Mouse (Mus musculus): ENCODE results near the gene Adam29. TPM values are rescaled to one million over a fixed set of nuclear protein-coding genes. Genes with fewer than 3 reads are reported as not detected.

Gene Adam29
- total RNA-seq (2012; rRNA removed) (not detected in 2 replicates), polyA plus RNA-seq (2012; ENCODE audit: insufficient read depth in 1 of 2, insufficient read length in 2 of 2, low read depth in 1 of 2, low replicate concordance in 2 of 2, missing spikeins in 1 of 2) (not detected)

DNA sequence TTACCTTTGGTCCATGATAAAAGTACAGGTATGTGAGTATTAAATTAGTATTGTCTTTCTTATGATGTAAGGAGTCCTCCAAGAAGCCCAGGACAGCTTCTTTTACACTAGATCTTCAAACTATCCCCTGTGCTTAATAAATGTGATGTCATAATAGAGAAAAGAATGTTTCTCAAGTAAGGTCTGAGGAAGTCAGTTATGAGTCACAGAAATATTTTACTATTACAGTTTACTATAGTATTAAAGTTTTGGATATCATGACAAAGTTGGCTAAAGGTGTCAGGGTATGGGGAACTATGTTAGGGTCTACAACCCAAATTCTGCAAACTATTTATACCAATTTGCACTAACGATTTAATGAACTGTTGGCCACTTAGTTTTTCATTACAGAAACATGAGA is at the start of gene Adam29:
TSS of gene Adam29 (minus strand) at position 101 of the 400 bp plus-strand sequence.
- H3K27me3 ChIP-seq (ENCODE audit: control insufficient read depth in 1 of 2, insufficient read depth in 2 of 2, low read length in 2 of 2): no peaks in the 10 kb centered on the region
- no peaks in the 10 kb centered on the region for H3K79me2 ChIP-seq (ENCODE audit: control insufficient read depth, insufficient read depth, low read length, poor library complexity)
- H3K36me3 ChIP-seq (ENCODE audit: control insufficient read depth in 1 of 2, insufficient read depth in 2 of 2, low read length in 2 of 2): no peaks in the 10 kb centered on the region
- TF ChIP-seq JUND (IDR thresholded peaks at IDR 0.05; ENCODE audit: low read depth, low read length) (no peak), ELF1 (IDR thresholded peaks at IDR 0.05; ENCODE audit: low read depth, low read length) (no peak), MYB (IDR thresholded peaks at IDR 0.05; ENCODE audit: low read depth, low read length) (no peak), ZKSCAN1 (IDR thresholded peaks at IDR 0.05; ENCODE audit: low read depth, low read length) (no peak), USF1 (IDR thresholded peaks at IDR 0.05; ENCODE audit: low read depth, low read length) (no peak), RAD21 (IDR thresholded peaks at IDR 0.05; ENCODE audit: low read depth, low read length) (no peak), TAL1 (IDR thresholded peaks at IDR 0.05; ENCODE audit: low read length) (no peak), POLR2AphosphoS5 (IDR thresholded peaks at IDR 0.05; ENCODE audit: borderline replicate concordance, low read depth, low read length) (no peak), SIN3A (IDR thresholded peaks at IDR 0.05; ENCODE audit: low read length) (no peak), MYC (IDR thresholded peaks at IDR 0.05; ENCODE audit: low read depth, low read length) (no peak), MAX (IDR thresholded peaks at IDR 0.05; ENCODE audit: low read length) (no peak), HCFC1 (IDR thresholded peaks at IDR 0.05; ENCODE audit: low read depth, low read length) (no peak), TCF12 (IDR thresholded peaks at IDR 0.05; ENCODE audit: low read depth, low read length) (no peak), MEF2A (IDR thresholded peaks at IDR 0.05; ENCODE audit: extremely low read depth, insufficient replicate concordance, low read depth, low read length, poor library complexity, severe bottlenecking) (no peak), NELFE (IDR thresholded peaks at IDR 0.05; ENCODE audit: low read depth, low read length) (no peak), TBP (IDR thresholded peaks at IDR 0.05; ENCODE audit: low read depth, low read length) (no peak), BHLHE40 (IDR thresholded peaks at IDR 0.05; ENCODE audit: borderline replicate concordance, low read depth, low read length) (no peak), CTCF (IDR thresholded peaks at IDR 0.05 in 2 of 3, conservative IDR thresholded peaks at IDR 0.05 in 1 of 3; ENCODE audit: control insufficient read depth in 1 of 3, insufficient read depth in 1 of 3, low read depth in 2 of 3, low read length in 3 of 3, poor library complexity in 1 of 3, severe bottlenecking in 1 of 3) (no peak)
- no peak within 1 kb of the TSS for H3K9ac ChIP-seq (ENCODE audit: control insufficient read depth, low read depth, low read length, poor library complexity, severe bottlenecking)
- H3K4me1 ChIP-seq (ENCODE audit: control insufficient read depth in 1 of 2, insufficient read depth in 2 of 2, low read length in 2 of 2): no peaks in the 10 kb centered on the region
- no peaks in the 10 kb centered on the region for H3K9me3 ChIP-seq (replicated peaks; ENCODE audit: insufficient read depth, low read length)
- no peak within 1 kb of the TSS for H3K27ac ChIP-seq (ENCODE audit: control insufficient read depth, low read depth, low read length)
- no peak within 1 kb of the TSS for H3K4me3 ChIP-seq (ENCODE audit: control insufficient read depth in 1 of 2, insufficient read depth in 1 of 2, low read depth in 2 of 2, low read length in 2 of 2)
- DNase-seq (ENCODE audit: low read depth, low spot score): no peak

DNA sequence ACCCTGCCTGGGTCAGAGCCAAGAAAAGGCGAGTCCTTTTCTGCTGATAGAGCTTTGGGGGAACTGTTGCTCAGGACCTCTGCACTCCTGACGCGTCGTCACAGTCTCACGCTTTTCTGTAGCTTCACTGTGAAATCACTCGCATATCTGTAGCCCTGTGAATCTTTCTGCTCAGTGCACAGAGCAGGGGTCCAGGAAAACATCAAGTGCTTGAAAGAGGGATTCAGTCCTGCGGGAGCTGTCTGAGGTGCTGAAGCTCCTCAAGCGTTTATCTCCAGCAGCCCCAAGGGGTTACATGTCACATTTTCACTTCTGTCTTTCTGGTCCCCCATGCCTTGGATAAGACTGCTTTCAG is 33.8 kb upstream of the Adam29 start:
- H3K27me3 ChIP-seq (ENCODE audit: control insufficient read depth in 1 of 2, insufficient read depth in 2 of 2, low read length in 2 of 2): no peaks in the 10 kb centered on the region
- TF ChIP-seq SMC3 (IDR thresholded peaks at IDR 0.05; ENCODE audit: low read depth, low read length): no peak
- no peak for TF ChIP-seq ZMIZ1 (IDR thresholded peaks at IDR 0.05; ENCODE audit: low read depth, low read length)
- TF ChIP-seq NRF1 (IDR thresholded peaks at IDR 0.05; ENCODE audit: insufficient read depth, low read depth, low read length, poor library complexity, severe bottlenecking): no peak
- no peak for TF ChIP-seq EP300 (IDR thresholded peaks at IDR 0.05; ENCODE audit: low read depth in 1 of 2, low read length in 2 of 2)
- no peak for TF ChIP-seq TAL1 (IDR thresholded peaks at IDR 0.05; ENCODE audit: low read length)
- no peak for TF ChIP-seq CTCF (IDR thresholded peaks at IDR 0.05 in 2 of 3, conservative IDR thresholded peaks at IDR 0.05 in 1 of 3; ENCODE audit: control insufficient read depth in 1 of 3, insufficient read depth in 1 of 3, low read depth in 2 of 3, low read length in 3 of 3, poor library complexity in 1 of 3, severe bottlenecking in 1 of 3)
- TF ChIP-seq SIN3A (IDR thresholded peaks at IDR 0.05; ENCODE audit: low read length): no peak
- TF ChIP-seq POLR2A (IDR thresholded peaks at IDR 0.05; ENCODE audit: control insufficient read depth in 1 of 2, insufficient read depth in 1 of 2, low read depth in 1 of 2, low read length in 2 of 2, poor library complexity in 1 of 2): no peak
- peak; percentile 34 for DNase-seq (ENCODE audit: low read depth, low spot score)
- H3K36me3 ChIP-seq (ENCODE audit: control insufficient read depth in 1 of 2, insufficient read depth in 2 of 2, low read length in 2 of 2): no peaks in the 10 kb centered on the region
- H3K9me3 ChIP-seq (replicated peaks; ENCODE audit: insufficient read depth, low read length): no peaks in the 10 kb centered on the region
- H3K4me1 ChIP-seq (ENCODE audit: control insufficient read depth in 1 of 2, insufficient read depth in 2 of 2, low read length in 2 of 2): no peaks in the 10 kb centered on the region
- H3K79me2 ChIP-seq (ENCODE audit: control insufficient read depth, insufficient read depth, low read length, poor library complexity): no peaks in the 10 kb centered on the region
- H3K4me3 ChIP-seq (ENCODE audit: control insufficient read depth in 1 of 2, insufficient read depth in 1 of 2, low read depth in 2 of 2, low read length in 2 of 2): no peak overlapping the region
- no peak overlapping the region for H3K9ac ChIP-seq (ENCODE audit: control insufficient read depth, low read depth, low read length, poor library complexity, severe bottlenecking)
- no peak overlapping the region for H3K27ac ChIP-seq (ENCODE audit: control insufficient read depth, low read depth, low read length)

Data from MEL (cell line).